In genomic region chr17:65916135-65916668, GRCm38 (mm10) we compare ENCODE assay signal across 10 mouse cellular contexts. TPM values are rescaled to one million over a fixed set of nuclear protein-coding genes. Genes with fewer than 3 reads are reported as not detected.
A peak's percentile ranks its signal among the peaks of the same experiment; 100 is the strongest.
DNase-seq lines count a peak whose midpoint lies in the region; ATAC-seq and TF ChIP-seq lines count a peak whose summit lies in the region.
"Had no signal": no experiment of that assay in that cellular context is flagged by ENCODE, and none has a peak within 500 bp of the region (broad histone marks: within the 10 kb centered on the region; RNA-seq: fewer than 3 reads in every experiment).

No protein-coding gene starts in this region.

- ATAC-seq in activated CD4-positive, CD25-positive, alpha-beta regulatory T cell, adult 4 months: no peak

- 8% methylated on average over 8 of the region's 8 CpGs for WGBS in cerebellum, adult 2 months
- WGBS in hindbrain, embryonic 10.5 days: 29% methylated on average over 8 of the region's 8 CpGs

- H3K27me3 ChIP-seq in cerebellum, adult 2 months (ENCODE audit: control insufficient read depth, insufficient read depth, low read length): no peaks in the 10 kb centered on the region
- no peaks in the 10 kb centered on the region for H3K27me3 ChIP-seq in hindbrain, embryonic 10.5 days (ENCODE audit: insufficient read depth, poor library complexity, severe bottlenecking)
- H3K27me3 ChIP-seq: CH12.LX; liver, embryonic 13.5 days had no signal

- H3K4me3 ChIP-seq in cerebellum, adult 2 months (replicated peaks; ENCODE audit: insufficient read depth, low read depth, low read length): no peak overlapping the region
- no peak overlapping the region for H3K4me3 ChIP-seq in hindbrain, embryonic 10.5 days
- H3K4me3 ChIP-seq: liver, embryonic 13.5 days had no signal

- no peak overlapping the region for H3K27ac ChIP-seq in cerebellum, adult 2 months (ENCODE audit: insufficient read depth, low read length)
- peak overlapping the region; percentile 54 for H3K27ac ChIP-seq in hindbrain, embryonic 10.5 days
- H3K27ac ChIP-seq: liver, embryonic 13.5 days had no signal

- peak; percentile 73 for DNase-seq in 3T3-L1 (ENCODE audit: low read depth, low spot score)
- DNase-seq in cerebellum, adult 2 months: peak; percentile 65
- peak; percentile 60 to 76 for DNase-seq in frontal cortex, postnatal 14 days (ENCODE audit: low spot score in 2 of 2)
- peak; percentile 21 for DNase-seq in hindbrain, embryonic 10.5 days (ENCODE audit: low spot score)
- peak; percentile 81 for DNase-seq in layer of hippocampus, adult 8-10 months (ENCODE audit: low spot score in 2 of 2)
- peak; percentile 88 to 95 for DNase-seq in lung, postnatal 4 days
- peak; percentile 73 to 77 for DNase-seq in right cerebral cortex, postnatal 36 days (ENCODE audit: low spot score in 2 of 2)
- DNase-seq: liver, embryonic 13.5 days had no signal

- H3K36me3 ChIP-seq in hindbrain, embryonic 10.5 days: peaks cover 9% of the 10 kb centered on the region; the same call in 1 of the 2 replicates
- H3K36me3 ChIP-seq: liver, embryonic 13.5 days had no signal

- no peak for TF ChIP-seq CTCF in cerebellum, adult 2 months (IDR thresholded peaks at IDR 0.05; ENCODE audit: borderline replicate concordance, insufficient read depth, low read depth, low read length)

- TF ChIP-seq POLR2A in cerebellum, adult 2 months (IDR thresholded peaks at IDR 0.05; ENCODE audit: borderline replicate concordance, insufficient read depth, low read length): no peak

- H3K9me3 ChIP-seq in hindbrain, embryonic 10.5 days: no peaks in the 10 kb centered on the region
- H3K9me3 ChIP-seq: liver, embryonic 13.5 days had no signal

- no peaks in the 10 kb centered on the region; the same call in 1 of the 2 replicates for H3K4me1 ChIP-seq in cerebellum, adult 2 months (ENCODE audit: control insufficient read depth, insufficient read depth, low read length)
- peaks cover 13% of the 10 kb centered on the region for H3K4me1 ChIP-seq in hindbrain, embryonic 10.5 days (replicated peaks)

RNA-seq across cellular contexts. Expression of gene Ralbp1, which starts 30.6 kb away (rescaled TPM):
- 44.9 and 48.5 TPM in 2 replicates for polyA plus RNA-seq in cerebellum, adult 2 months (2012; rRNA removed)
- 46.4 and 58.3 TPM in 2 replicates for polyA plus RNA-seq in hindbrain, embryonic 10.5 days (2016; fragmentation: Nextera tagmentation; extraction: Ambion mirVana)
- total RNA-seq in layer of hippocampus, adult 8-10 months (2022): 10 to 100 TPM; 52.9 to 66.9 (median 57.4) TPM
- polyA plus RNA-seq in activated CD4-positive, CD25-positive, alpha-beta regulatory T cell, adult 4 months (2017; shearing (Covaris generic)): 10 to 100 TPM; 39.1 to 51.8 TPM

RNA-seq across cellular contexts. Expression of gene Twsg1, which starts 34.8 kb away (rescaled TPM):
- polyA plus RNA-seq in cerebellum, adult 2 months (2012; rRNA removed): 30.3 and 32.1 TPM in 2 replicates
- 67.5 and 81.1 TPM in 2 replicates for polyA plus RNA-seq in hindbrain, embryonic 10.5 days (2016; fragmentation: Nextera tagmentation; extraction: Ambion mirVana)
- total RNA-seq in layer of hippocampus, adult 8-10 months (2022): 10 to 100 TPM; 28.9 to 40.8 (median 31.2) TPM
- polyA plus RNA-seq in activated CD4-positive, CD25-positive, alpha-beta regulatory T cell, adult 4 months (2017; shearing (Covaris generic)): 10 to 100 TPM; 19.9 to 22.2 TPM

Comparison
In these comparisons a context has a peak if more than half of its experiments do, and no peak if none do; other contexts are left out.
1. DNase-seq: peak in every context shown above with its lines; median percentile 92 in lung, postnatal 4 days; 81 in layer of hippocampus, adult 8-10 months; 75 in right cerebral cortex, postnatal 36 days; 73 in 3T3-L1; 68 in frontal cortex, postnatal 14 days; 65 in cerebellum, adult 2 months; 21 in hindbrain, embryonic 10.5 days.